Mouse (Mus musculus): ENCODE data around the gene Hic1.

Hic1 gene

GRCm38 (mm10) chr11:75167643-75168589, 1.4 kb downstream of the Hic1 start:
- no peak for DNase-seq (ENCODE audit: low read depth, low spot score)

GRCm38 (mm10) chr11:75166861-75167642, 2.3 kb downstream of the Hic1 start:
- no peak for DNase-seq (ENCODE audit: low read depth, low spot score)

- DNase-seq (ENCODE audit: low read depth, low spot score): no peak
Measured at GRCm38 (mm10) chr11:75166193-75166842, 3.0 kb downstream of the Hic1 start.

GRCm38 (mm10) chr11:75165441-75166192, 3.7 kb downstream of the Hic1 start:
- DNase-seq (ENCODE audit: low read depth, low spot score): no peak

- DNase-seq (ENCODE audit: low read depth, low spot score): no peak
Measured at GRCm38 (mm10) chr11:75164750-75165149, 4.6 kb downstream of the Hic1 start.

- DNase-seq (ENCODE audit: low read depth, low spot score): no peak
Measured at GRCm38 (mm10) chr11:75164051-75164450, 5.3 kb downstream of the Hic1 start.

- no peak for DNase-seq (ENCODE audit: low read depth, low spot score)
Measured at GRCm38 (mm10) chr11:75163379-75163778, 5.9 kb downstream of the Hic1 start.

GRCm38 (mm10) chr11:75162591-75163080, 6.7 kb downstream of the Hic1 start:
- DNase-seq (ENCODE audit: low read depth, low spot score): no peak

GRCm38 (mm10) chr11:75161417-75162008, 7.8 kb downstream of the Hic1 start:
- no peak for DNase-seq (ENCODE audit: low read depth, low spot score)

- DNase-seq (ENCODE audit: low read depth, low spot score): no peak
Measured at GRCm38 (mm10) chr11:75160954-75161353, 8.4 kb downstream of the Hic1 start.

- no peak for DNase-seq (ENCODE audit: low read depth, low spot score)
Measured at GRCm38 (mm10) chr11:75159564-75159963, 9.8 kb downstream of the Hic1 start.

- DNase-seq (ENCODE audit: low read depth, low spot score): no peak
Measured at GRCm38 (mm10) chr11:75158432-75158831, 10.9 kb downstream of the Hic1 start.

- no peak for DNase-seq (ENCODE audit: low read depth, low spot score)
Measured at GRCm38 (mm10) chr11:75157901-75158300, 11.4 kb downstream of the Hic1 start.

GRCm38 (mm10) chr11:75157037-75157436, 12.3 kb downstream of the Hic1 start:
- no peak for DNase-seq (ENCODE audit: low read depth, low spot score)

- no peak for DNase-seq (ENCODE audit: low read depth, low spot score)
Measured at GRCm38 (mm10) chr11:75156416-75156815, 12.9 kb downstream of the Hic1 start.

GRCm38 (mm10) chr11:75155985-75156384, 13.3 kb downstream of the Hic1 start:
- no peak for DNase-seq (ENCODE audit: low read depth, low spot score)

- no peak for DNase-seq (ENCODE audit: low read depth, low spot score)
Measured at GRCm38 (mm10) chr11:75154053-75154585, 15.2 kb downstream of the Hic1 start.

GRCm38 (mm10) chr11:75152603-75153557, 16.4 kb downstream of the Hic1 start:
- DNase-seq (ENCODE audit: low read depth, low spot score): no peak

- no peak for DNase-seq (ENCODE audit: low read depth, low spot score)
Measured at GRCm38 (mm10) chr11:75150346-75150745, 19.0 kb downstream of the Hic1 start.

Data from c-Kit-negative CD71-positive TER-119-positive erythroid progenitor cells, embryonic 14.5 days (primary cell).